Mouse (Mus musculus): Measurements from ENCODE around the gene H2al2a.

- TF ChIP-seq CTCF (IDR thresholded peaks at IDR 0.05; ENCODE audit: insufficient read depth, low read depth, low read length) (no peak), POLR2A (IDR thresholded peaks at IDR 0.05; ENCODE audit: insufficient read depth, low read depth, low read length) (no peak)
Observed at GRCm38 (mm10) chr2:18022886-18023285, 26.1 kb upstream of the H2al2a start.
